Mouse (Mus musculus) MEL (cell line): ENCODE data around the gene Atxn1l. TPM values are rescaled to one million over a fixed set of nuclear protein-coding genes. Genes with fewer than 3 reads are reported as not detected.

Source experiments
- DNase-seq: peaks from one replicate; pipeline ENCODE4 v3.0.0; 2011; ENCODE audit warnings: low read depth, low spot score
- H3K27ac ChIP-seq: 2 replicates; pipeline ENCODE4 v1.5.1; 2012; ENCODE audit warnings: low read depth, mild to moderate bottlenecking, control low read depth, low read length, moderate library complexity; ENCODE audit not compliant: control insufficient read depth
- H3K27me3 ChIP-seq, 2 experiments: fragments of 150-350 bp in 1 of 2; sonication (generic) in 1 of 2; 2 replicates each; pipeline ENCODE4 v1.6.1; 2012; ENCODE audit warnings: low read length in 2 of 2, mild to moderate bottlenecking in 2 of 2, improper control_type of control experiment in 1 of 2, moderate library complexity in 1 of 2; ENCODE audit not compliant: insufficient read depth in 2 of 2, control insufficient read depth in 1 of 2
- H3K36me3 ChIP-seq, 2 experiments: 2 replicates each; pipeline ENCODE4 v1.6.1; 2012 to 2014; ENCODE audit warnings: low read length in 2 of 2, improper control_type of control experiment in 1 of 2, inconsistent platforms in 1 of 2, mild to moderate bottlenecking in 1 of 2; ENCODE audit not compliant: insufficient read depth in 2 of 2, control insufficient read depth in 1 of 2
- H3K4me1 ChIP-seq, 2 experiments: fragments of 150-350 bp in 1 of 2; sonication (generic) in 1 of 2; 2 replicates each; pipeline ENCODE4 v1.6.1; 2012; ENCODE audit warnings: low read length in 2 of 2, improper control_type of control experiment in 1 of 2, mild to moderate bottlenecking in 1 of 2; ENCODE audit not compliant: insufficient read depth in 2 of 2, control insufficient read depth in 1 of 2
- H3K4me3 ChIP-seq, 2 experiments: fragments of 150-350 bp in 1 of 2; sonication (generic) in 1 of 2; 2 replicates each; pipeline ENCODE4 v1.5.1; 2012; ENCODE audit warnings: low read depth in 2 of 2, low read length in 2 of 2, mild to moderate bottlenecking in 2 of 2, moderate library complexity in 2 of 2, control low read depth in 1 of 2, improper control_type of control experiment in 1 of 2; ENCODE audit not compliant: control insufficient read depth in 1 of 2, insufficient read depth in 1 of 2
- H3K79me2 ChIP-seq: 2 replicates; pipeline ENCODE4 v1.6.1; 2012; ENCODE audit warnings: mild to moderate bottlenecking, low read length, moderate library complexity; ENCODE audit not compliant: control insufficient read depth, poor library complexity, insufficient read depth
- H3K9ac ChIP-seq: 2 replicates; pipeline ENCODE4 v1.6.1; 2012; ENCODE audit warnings: low read depth, mild to moderate bottlenecking, control low read depth, low read length, moderate library complexity; ENCODE audit not compliant: control insufficient read depth, poor library complexity, severe bottlenecking
- H3K9me3 ChIP-seq: fragments of 150-350 bp; sonication (generic); replicated peaks from 2 replicates; pipeline ENCODE4 v1.6.1; 2012; ENCODE audit warnings: mild to moderate bottlenecking, low read length, improper control_type of control experiment, moderate library complexity; ENCODE audit not compliant: insufficient read depth
- BHLHE40 ChIP-seq: IDR thresholded peaks from 2 replicates; pipeline ENCODE4 v1.6.1; 2012; ENCODE audit warnings: low read depth, mild to moderate bottlenecking, inconsistent platforms, low read length, improper control_type of control experiment, borderline replicate concordance
- E2F4 ChIP-seq: IDR thresholded peaks from 2 replicates; pipeline ENCODE4 v1.6.1; 2011; ENCODE audit warnings: low read depth, low read length, improper control_type of control experiment, borderline replicate concordance
- ELF1 ChIP-seq: IDR thresholded peaks from 2 replicates; pipeline ENCODE4 v1.6.1; 2014; ENCODE audit warnings: low read depth, mild to moderate bottlenecking, inconsistent platforms, low read length, improper control_type of control experiment, moderate library complexity
- ETS1 ChIP-seq: IDR thresholded peaks from 2 replicates; pipeline ENCODE4 v1.6.1; 2012; ENCODE audit warnings: low read depth, mild to moderate bottlenecking, inconsistent platforms, low read length, improper control_type of control experiment, moderate library complexity
- GABPA ChIP-seq: IDR thresholded peaks from 2 replicates; pipeline ENCODE4 v1.6.1; 2012; ENCODE audit warnings: low read depth, mild to moderate bottlenecking, inconsistent platforms, low read length, improper control_type of control experiment, moderate library complexity
- GATA1 ChIP-seq: IDR thresholded peaks from 2 replicates; pipeline ENCODE4 v1.6.1; 2011; ENCODE audit warnings: low read depth, low read length, improper control_type of control experiment
- HCFC1 ChIP-seq: IDR thresholded peaks from 2 replicates; pipeline ENCODE4 v1.6.1; 2012; ENCODE audit warnings: low read depth, mild to moderate bottlenecking, inconsistent platforms, low read length, improper control_type of control experiment, moderate library complexity
- JUND ChIP-seq: IDR thresholded peaks from 2 replicates; pipeline ENCODE4 v1.6.1; 2011; ENCODE audit warnings: low read depth, mild to moderate bottlenecking, improper control_type of control experiment, low read length
- MXI1 ChIP-seq: IDR thresholded peaks from 2 replicates; pipeline ENCODE4 v1.6.1; 2011; ENCODE audit warnings: mild to moderate bottlenecking, low read depth, low read length, improper control_type of control experiment
- POLR2AphosphoS5 ChIP-seq: IDR thresholded peaks from 2 replicates; pipeline ENCODE4 v1.6.1; 2012; ENCODE audit warnings: low read depth, borderline replicate concordance, mild to moderate bottlenecking, inconsistent platforms, low read length, moderate library complexity, mixed read lengths
- RAD21 ChIP-seq: IDR thresholded peaks from 2 replicates; pipeline ENCODE4 v1.6.1; 2011; ENCODE audit warnings: mild to moderate bottlenecking, low read depth, low read length, improper control_type of control experiment
- RCOR1 ChIP-seq: IDR thresholded peaks from 2 replicates; pipeline ENCODE4 v1.6.1; 2012; ENCODE audit warnings: low read depth, mild to moderate bottlenecking, inconsistent platforms, low read length, improper control_type of control experiment
- SIN3A ChIP-seq: IDR thresholded peaks from 2 replicates; pipeline ENCODE4 v1.6.1; 2012; ENCODE audit warnings: low read length, improper control_type of control experiment, inconsistent platforms
- SMC3 ChIP-seq: IDR thresholded peaks from 2 replicates; pipeline ENCODE4 v1.6.1; 2011; ENCODE audit warnings: low read depth, low read length, improper control_type of control experiment
- TCF12 ChIP-seq: IDR thresholded peaks from 2 replicates; pipeline ENCODE4 v1.6.1; 2014; ENCODE audit warnings: low read depth, mild to moderate bottlenecking, inconsistent platforms, low read length, improper control_type of control experiment, moderate library complexity
- UBTF ChIP-seq: IDR thresholded peaks from 2 replicates; pipeline ENCODE4 v1.6.1; 2012; ENCODE audit warnings: low read depth, mild to moderate bottlenecking, inconsistent platforms, low read length, improper control_type of control experiment, moderate library complexity, borderline replicate concordance; ENCODE audit not compliant: insufficient read depth
- USF1 ChIP-seq: IDR thresholded peaks from 2 replicates; pipeline ENCODE4 v1.6.1; 2014; ENCODE audit warnings: low read depth, mild to moderate bottlenecking, inconsistent platforms, low read length, improper control_type of control experiment, moderate library complexity
- ZC3H11A ChIP-seq: IDR thresholded peaks from 2 replicates; pipeline ENCODE4 v1.6.1; 2012; ENCODE audit warnings: low read depth, mild to moderate bottlenecking, inconsistent platforms, low read length, improper control_type of control experiment
- ZNF384 ChIP-seq: IDR thresholded peaks from 2 replicates; pipeline ENCODE4 v1.6.1; 2012; ENCODE audit warnings: low read depth, mild to moderate bottlenecking, inconsistent platforms, low read length, improper control_type of control experiment
- polyA plus RNA-seq, 2 experiments: library from polyadenylated mRNA; stranded (reverse) in 1 of 2; unstranded in 1 of 2; fragments of >175 nt in 1 of 2; fragments of >200 nt in 1 of 2; gene quantifications; 2 replicates each; pipeline versions ENCODE4 v1.2.1 to v1.2.4; 2012; ENCODE audit warnings: low replicate concordance in 2 of 2, low read depth in 1 of 2; ENCODE audit not compliant: insufficient read length in 2 of 2, insufficient read depth in 1 of 2, missing spikeins in 1 of 2
- total RNA-seq: library from RNA; depleted of rRNA; stranded (reverse); fragments of 300-350 nt; gene quantifications from 2 replicates; pipeline ENCODE4 v1.2.3, GENCODE M21; 2012

Atxn1l gene
- total and polyA plus RNA-seq, 3 experiments, result 4.1 to 9.5 TPM; not detected in 1

DNA sequence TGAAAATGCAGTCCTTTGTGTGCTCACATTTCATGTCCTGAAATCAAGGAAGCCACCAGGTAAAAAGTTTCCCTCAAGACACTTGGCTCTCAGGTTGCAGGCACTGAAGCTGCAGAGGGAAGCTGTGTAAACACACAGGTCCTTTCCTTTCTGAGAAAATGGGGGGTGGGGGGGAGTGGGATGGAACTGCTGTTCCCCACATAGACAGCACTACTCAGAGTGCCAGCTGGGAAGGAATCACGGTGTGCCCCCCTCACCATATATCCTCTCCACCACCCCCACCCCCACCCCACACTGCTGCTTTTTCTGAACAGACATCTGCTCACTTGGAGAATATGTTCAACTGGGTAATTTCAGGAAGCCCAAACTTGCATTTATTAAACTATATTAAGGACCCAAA, 25.0 kb downstream of the Atxn1l start:
- no peak for TF ChIP-seq POLR2AphosphoS5
- no peak for TF ChIP-seq USF1
- TF ChIP-seq RCOR1, result no peak
- TF ChIP-seq MXI1, result no peak
- TF ChIP-seq SIN3A, result no peak
- TF ChIP-seq UBTF, result no peak
- no peak for TF ChIP-seq TCF12
- no peak for TF ChIP-seq ZC3H11A
- H3K27ac ChIP-seq, result no peak overlapping the region
- no peaks in the 10 kb centered on the region for H3K79me2 ChIP-seq
- peaks cover 0 to 4% of the 10 kb centered on the region in 2 experiments; a peak in 2 of 4 replicates for H3K4me1 ChIP-seq
- H3K9ac ChIP-seq, result no peak overlapping the region
- H3K4me3 ChIP-seq, result no peak overlapping the region
- no peaks in the 10 kb centered on the region for H3K27me3 ChIP-seq
- H3K36me3 ChIP-seq, result peaks cover 0 to 4% of the 10 kb centered on the region in 2 experiments; a peak in 2 of 4 replicates
- DNase-seq, result no peak
- H3K9me3 ChIP-seq, result no peaks in the 10 kb centered on the region

GRCm38 (mm10) chr8:109707921-109708320, 29.6 kb downstream of the Atxn1l start:
- TF ChIP-seq E2F4 (no peak), ELF1 (no peak), RAD21 (no peak), MXI1 (no peak), UBTF (no peak), POLR2AphosphoS5 (no peak), TCF12 (no peak), SMC3 (no peak), JUND (no peak), ZNF384 (no peak), GATA1 (no peak), GABPA (no peak), HCFC1 (no peak), BHLHE40 (no peak), ETS1 (no peak), ZC3H11A (no peak)

More at GRCm38 (mm10) chr8:109707921-109708320, 29.6 kb downstream of the Atxn1l start:
- DNase-seq, result no peak
- Histone ChIP-seq H3K4me1 (peaks cover 0 to 12% of the 10 kb centered on the region in 2 experiments; a peak in 2 of 4 replicates), H3K36me3 (no peaks in the 10 kb centered on the region; a peak in 1 of 4 replicates), H3K27me3 (no peaks in the 10 kb centered on the region), H3K79me2 (peaks cover 3% of the 10 kb centered on the region; the same call in 1 of the 2 replicates), H3K4me3 (no peak overlapping the region), H3K27ac (no peak overlapping the region), H3K9me3 (no peaks in the 10 kb centered on the region), H3K9ac (no peak overlapping the region)
